Mouse (Mus musculus) liver, embryonic 16.5 days (tissue): ENCODE data around the gene Syt8. TPM values are rescaled to one million over a fixed set of nuclear protein-coding genes. Genes with fewer than 3 reads are reported as not detected.
A peak's percentile ranks its signal among the peaks of the same experiment; 100 is the strongest.

ENCODE experiments used
- ATAC-seq: fragments of 200-750 bp; cut with Nextera tagmentation; 2 replicates; pipeline ENCODE4 v1.8.0; 2017; ENCODE audit warnings: low read depth, mild to moderate bottlenecking, moderate number of reproducible peaks, moderate library complexity
- H3K27ac ChIP-seq: fragments of 300-500 bp; sonication (generic); 2 replicates; pipeline ENCODE4 v1.5.1; 2014; ENCODE audit warnings: mild to moderate bottlenecking, low read length
- H3K27me3 ChIP-seq: fragments of 300-500 bp; sonication (generic); 2 replicates; pipeline ENCODE4 v1.6.1; 2014; ENCODE audit warnings: low read depth, low read length, mixed read lengths; ENCODE audit not compliant: control insufficient read depth, insufficient read depth
- H3K36me3 ChIP-seq: fragments of 300-500 bp; sonication (generic); 2 replicates; pipeline ENCODE4 v1.6.1; 2014; ENCODE audit warnings: mild to moderate bottlenecking; ENCODE audit not compliant: control insufficient read depth, insufficient read depth
- H3K4me1 ChIP-seq: fragments of 300-500 bp; sonication (generic); 2 replicates; pipeline ENCODE4 v1.6.1; 2014; ENCODE audit warnings: low read depth, low read length, mixed read lengths; ENCODE audit not compliant: control insufficient read depth
- H3K4me2 ChIP-seq: fragments of 300-500 bp; sonication (generic); 2 replicates; pipeline ENCODE4 v1.6.1; 2014; ENCODE audit warnings: low read depth, low read length, mixed read lengths
- H3K4me3 ChIP-seq: fragments of 300-500 bp; sonication (generic); 2 replicates; pipeline ENCODE4 v1.5.1; 2014; ENCODE audit warnings: low read depth, mild to moderate bottlenecking, low read length
- H3K9ac ChIP-seq: fragments of 300-500 bp; sonication (generic); 2 replicates; pipeline ENCODE4 v1.6.1; 2014; ENCODE audit warnings: low read depth, low read length
- H3K9me3 ChIP-seq: fragments of 300-500 bp; sonication (generic); replicated peaks from 2 replicates; pipeline ENCODE4 v1.6.1; 2016; ENCODE audit warnings: low read length; ENCODE audit not compliant: control insufficient read depth
- WGBS: fragments of 180-500 bp; shearing (Covaris S2); extraction: QIAGEN DNeasy Blood & Tissue Kit; methylation state at CpG from one replicate; pipeline ENCODE4 v1.1.7; 2014; ENCODE audit not compliant: insufficient replicate concordance; 5-methylcytosine and 5-hydroxymethylcytosine counted together
- polyA plus RNA-seq: library from polyadenylated mRNA; unstranded; fragments of >200 nt; fragmentation: Nextera tagmentation; extraction: Ambion mirVana; gene quantifications from 2 replicates; pipeline ENCODE4 v1.2.1, GENCODE M21; 2015

Syt8 gene
- polyA plus RNA-seq, 1 experiment from 2014 or later: 0.14 TPM

- no peaks in the 10 kb centered on the region for H3K36me3 ChIP-seq
- H3K4me3 ChIP-seq: peak within 1 kb of the TSS; percentile 41
- ATAC-seq: no peak
- H3K4me2 ChIP-seq: no peak within 1 kb of the TSS
- H3K9me3 ChIP-seq: no peaks in the 10 kb centered on the region
- H3K4me1 ChIP-seq: no peaks in the 10 kb centered on the region; the same call in 1 of the 2 replicates
- H3K27me3 ChIP-seq: no peaks in the 10 kb centered on the region
- no peak within 1 kb of the TSS for H3K9ac ChIP-seq
- H3K27ac ChIP-seq: peak within 1 kb of the TSS; percentile 9
- 44% methylated on average over 7 of the region's 7 CpGs for WGBS
Measured at GRCm38 (mm10) chr7:142460636-142461077, 26.0 kb downstream of the Syt8 start, which contains the start of gene Lsp1. Gene Lsp1 (plus strand): TSS chr7:142460809.

- Histone ChIP-seq H3K36me3 (no peaks in the 10 kb centered on the region), H3K9ac (no peak overlapping the region), H3K4me1 (no peaks in the 10 kb centered on the region; the same call in 1 of the 2 replicates), H3K4me3 (peak overlapping the region; percentile 41), H3K4me2 (no peak overlapping the region), H3K27me3 (no peaks in the 10 kb centered on the region), H3K9me3 (no peaks in the 10 kb centered on the region), H3K27ac (no peak overlapping the region; the same call in 1 of the 2 replicates)
- WGBS: 51% methylated on average over 2 of the region's 2 CpGs
- peak; percentile 31 for ATAC-seq
Measured at GRCm38 (mm10) chr7:142461446-142461845, 26.8 kb downstream of the Syt8 start.

GRCm38 (mm10) chr7:142462190-142462589, 27.5 kb downstream of the Syt8 start:
- Histone ChIP-seq H3K27ac (no peak overlapping the region), H3K4me1 (no peaks in the 10 kb centered on the region; the same call in 1 of the 2 replicates), H3K9me3 (no peaks in the 10 kb centered on the region), H3K36me3 (no peaks in the 10 kb centered on the region), H3K9ac (no peak overlapping the region), H3K4me2 (no peak overlapping the region; the same call in 1 of the 2 replicates), H3K4me3 (peak overlapping the region; percentile 41; the same call in 1 of the 2 replicates), H3K27me3 (no peaks in the 10 kb centered on the region)
- ATAC-seq: no peak
- 58% methylated on average over 6 of the region's 6 CpGs for WGBS

- H3K9ac ChIP-seq: no peak overlapping the region
- no peak overlapping the region for H3K4me3 ChIP-seq
- no peak for ATAC-seq
- H3K27me3 ChIP-seq: no peaks in the 10 kb centered on the region
- no peaks in the 10 kb centered on the region for H3K4me1 ChIP-seq
- H3K9me3 ChIP-seq: no peaks in the 10 kb centered on the region
- H3K4me2 ChIP-seq: 0 out of 2 replicates have a peak overlapping the region, but pooled peaks have one; percentile 25
- WGBS: 35% methylated on average over 4 of the region's 4 CpGs
- H3K36me3 ChIP-seq: no peaks in the 10 kb centered on the region
- H3K27ac ChIP-seq: no peak overlapping the region
Measured at GRCm38 (mm10) chr7:142462594-142463078, 28.0 kb downstream of the Syt8 start.

- Histone ChIP-seq H3K9ac (no peak overlapping the region), H3K27me3 (no peaks in the 10 kb centered on the region), H3K27ac (no peak overlapping the region), H3K9me3 (no peaks in the 10 kb centered on the region), H3K4me2 (no peak overlapping the region), H3K4me1 (no peaks in the 10 kb centered on the region), H3K4me3 (no peak overlapping the region), H3K36me3 (no peaks in the 10 kb centered on the region)
- WGBS: 58% methylated on average over 7 of the region's 7 CpGs
- no peak for ATAC-seq
Measured at GRCm38 (mm10) chr7:142470171-142470691, 35.6 kb downstream of the Syt8 start.

- H3K27me3 ChIP-seq: no peaks in the 10 kb centered on the region
- H3K9ac ChIP-seq: no peak overlapping the region
- H3K4me2 ChIP-seq: no peak overlapping the region
- no peaks in the 10 kb centered on the region for H3K9me3 ChIP-seq
- H3K4me1 ChIP-seq: no peaks in the 10 kb centered on the region
- no peaks in the 10 kb centered on the region for H3K36me3 ChIP-seq
- H3K4me3 ChIP-seq: no peak overlapping the region
- no peak overlapping the region for H3K27ac ChIP-seq
- 19% methylated on average over 4 of the region's 4 CpGs for WGBS
- no peak for ATAC-seq
Measured at GRCm38 (mm10) chr7:142470808-142471413, 36.3 kb downstream of the Syt8 start.

- no peak overlapping the region for H3K4me2 ChIP-seq
- H3K9me3 ChIP-seq: no peaks in the 10 kb centered on the region
- WGBS: 51% methylated on average over 6 of the region's 6 CpGs
- H3K4me3 ChIP-seq: no peak overlapping the region
- H3K27ac ChIP-seq: no peak overlapping the region
- no peak overlapping the region for H3K9ac ChIP-seq
- H3K27me3 ChIP-seq: no peaks in the 10 kb centered on the region
- ATAC-seq: no peak
- no peaks in the 10 kb centered on the region for H3K36me3 ChIP-seq
- H3K4me1 ChIP-seq: no peaks in the 10 kb centered on the region
Measured at GRCm38 (mm10) chr7:142471414-142471861, 36.8 kb downstream of the Syt8 start.

- no peak overlapping the region for H3K4me3 ChIP-seq
- no peak overlapping the region for H3K27ac ChIP-seq
- no peaks in the 10 kb centered on the region for H3K9me3 ChIP-seq
- ATAC-seq: no peak
- WGBS: 54% methylated on average over 15 of the region's 15 CpGs
- no peak overlapping the region for H3K4me2 ChIP-seq
- H3K27me3 ChIP-seq: no peaks in the 10 kb centered on the region
- H3K4me1 ChIP-seq: no peaks in the 10 kb centered on the region
- H3K9ac ChIP-seq: no peak overlapping the region
- no peaks in the 10 kb centered on the region for H3K36me3 ChIP-seq
Measured at GRCm38 (mm10) chr7:142471884-142472570, 37.4 kb downstream of the Syt8 start.

- WGBS: 55% methylated on average over 4 of the region's 4 CpGs
- H3K36me3 ChIP-seq: no peaks in the 10 kb centered on the region
- H3K9ac ChIP-seq: no peak overlapping the region
- no peaks in the 10 kb centered on the region for H3K9me3 ChIP-seq
- no peak for ATAC-seq
- no peak overlapping the region for H3K27ac ChIP-seq
- no peak overlapping the region for H3K4me3 ChIP-seq
- no peak overlapping the region for H3K4me2 ChIP-seq
- no peaks in the 10 kb centered on the region for H3K27me3 ChIP-seq
- no peaks in the 10 kb centered on the region for H3K4me1 ChIP-seq
Measured at GRCm38 (mm10) chr7:142472936-142473335, 38.3 kb downstream of the Syt8 start.
